Mouse (Mus musculus): Measurements from ENCODE around the gene Cep170b.

- TF ChIP-seq CTCF (IDR thresholded peaks at IDR 0.05; ENCODE audit: control insufficient read depth, insufficient read depth, low read length) (no peak), POLR2A (IDR thresholded peaks at IDR 0.05; ENCODE audit: borderline replicate concordance, control insufficient read depth, low read depth, low read length) (no peak)
Measured at GRCm38 (mm10) chr12:112794356-112794816, 74.1 kb downstream of the Cep170b start.

Data from bone marrow, adult 2 months (tissue).